Mouse (Mus musculus) adrenal gland, postnatal 0 days (tissue): ENCODE data around the gene Pagr1a. TPM values are rescaled to one million over a fixed set of nuclear protein-coding genes. Genes with fewer than 3 reads are reported as not detected.

ENCODE experiments used
- microRNA-seq: library from miRNA; unstranded; fragments of <30 nt; microRNA quantifications from one replicate; pipeline ENCODE4, GENCODE M21; 2016; ENCODE audit warnings: borderline replicate concordance; ENCODE audit not compliant: insufficient number of aligned reads
- polyA plus RNA-seq: library from polyadenylated mRNA; unstranded; fragments of >200 nt; fragmentation: Nextera tagmentation; extraction: Ambion mirVana; gene quantifications from 2 replicates; pipeline ENCODE4 v1.2.1, GENCODE M21; 2015

Pagr1a gene
- 34.5 and 46.8 TPM in 2 replicates for polyA plus RNA-seq

GRCm38 (mm10) chr7:127016971-127017949 is at the start of gene Pagr1a:
Pagr1a (minus strand) TSS chr7:127017352.

GRCm38 (mm10) chr7:127041851-127042672 is 24.9 kb upstream of the Pagr1a start, which contains the start of gene Kif22:
Kif22 (minus strand) TSS chr7:127042471.

DNA sequence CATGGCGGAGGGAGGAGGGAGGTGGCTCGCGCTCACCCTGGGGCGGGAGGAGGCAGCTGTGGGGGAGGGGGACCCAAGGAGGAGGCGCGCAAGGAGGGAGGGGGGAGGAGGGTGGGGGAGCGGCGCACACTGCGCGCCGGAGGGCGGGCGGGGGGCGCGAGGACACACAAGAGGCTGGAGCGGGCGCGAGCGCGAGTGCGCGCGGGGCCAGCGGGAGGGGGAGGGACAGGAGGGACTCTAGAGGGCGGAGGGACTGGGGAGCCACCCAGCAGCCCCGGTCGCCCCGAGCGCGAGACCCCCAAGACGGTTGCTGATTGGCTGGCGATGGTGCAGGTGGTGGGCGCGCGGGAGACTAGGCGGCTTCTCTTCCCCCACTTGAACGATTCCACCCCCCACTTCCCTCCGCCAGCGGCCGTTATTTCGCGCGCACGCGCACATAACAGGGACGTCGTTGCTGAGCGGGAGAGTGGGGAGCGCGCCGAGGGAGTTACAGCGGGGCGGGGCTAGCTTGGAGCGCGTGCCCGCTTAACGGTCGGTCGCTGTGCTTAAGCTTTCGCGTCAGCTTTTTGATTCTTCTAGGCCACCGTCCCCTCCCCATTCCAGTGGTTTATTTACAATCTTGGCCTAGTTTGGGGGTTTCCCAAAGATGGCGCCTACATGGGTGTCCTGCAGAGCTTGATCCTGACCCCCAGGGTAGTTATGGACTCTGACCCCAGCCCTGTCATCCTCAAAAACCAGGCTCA is 10.0 kb upstream of the Pagr1a start, which contains the start of gene Maz:
Gene Maz, minus strand, starts transcription at position 54 of the 743 bp plus-strand sequence.

DNA sequence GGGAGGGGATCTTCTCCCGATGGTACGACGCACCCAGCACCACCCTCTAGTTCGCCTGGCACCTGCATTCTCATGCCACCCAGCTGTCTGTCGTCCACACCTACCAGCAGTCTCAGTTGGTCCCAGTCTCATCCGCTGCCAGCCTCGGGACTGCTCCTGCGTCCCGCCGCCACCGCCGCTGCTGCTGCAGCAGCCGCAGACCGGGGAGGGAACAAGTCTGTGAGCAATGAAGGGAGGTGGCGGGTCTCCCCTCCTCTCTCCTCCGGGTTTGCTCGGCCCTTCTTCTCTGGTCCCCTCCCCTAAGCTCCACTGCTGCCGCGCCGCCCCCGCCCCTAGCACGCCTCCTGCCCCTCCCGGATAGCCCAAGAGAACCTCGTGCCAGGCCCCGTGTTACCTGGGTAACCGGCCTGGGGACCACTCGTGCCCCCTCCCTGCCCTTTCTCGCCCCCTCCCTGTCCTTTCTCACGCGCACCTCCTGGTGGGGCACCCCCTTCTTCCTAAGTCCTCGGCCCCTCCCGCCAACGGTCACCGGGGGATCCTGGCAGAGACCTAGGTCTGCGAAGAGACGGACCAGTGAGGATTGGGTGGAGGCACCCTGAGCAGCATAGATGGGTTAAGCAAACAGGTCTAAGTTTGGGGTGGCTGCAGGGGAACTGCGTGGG is 3.9 kb upstream of the Pagr1a start, which contains the start of the genes Gm42742 and Prrt2:
Gene Gm42742, minus strand, starts transcription at position 197 of the 662 bp plus-strand sequence.
Gene Prrt2, minus strand, starts transcription at position 311 of the 662 bp plus-strand sequence.

DNA sequence TGATC is 869 bp downstream of the Pagr1a start, which contains the start of gene Pagr1b:
Gene Pagr1b, minus strand, starts transcription at position 4 of the 5 bp plus-strand sequence.

GRCm38 (mm10) chr7:127014320-127014719 is 2.8 kb downstream of the Pagr1a start, which contains the start of gene Mvp:
Mvp (minus strand) TSS chr7:127014621.

DNA sequence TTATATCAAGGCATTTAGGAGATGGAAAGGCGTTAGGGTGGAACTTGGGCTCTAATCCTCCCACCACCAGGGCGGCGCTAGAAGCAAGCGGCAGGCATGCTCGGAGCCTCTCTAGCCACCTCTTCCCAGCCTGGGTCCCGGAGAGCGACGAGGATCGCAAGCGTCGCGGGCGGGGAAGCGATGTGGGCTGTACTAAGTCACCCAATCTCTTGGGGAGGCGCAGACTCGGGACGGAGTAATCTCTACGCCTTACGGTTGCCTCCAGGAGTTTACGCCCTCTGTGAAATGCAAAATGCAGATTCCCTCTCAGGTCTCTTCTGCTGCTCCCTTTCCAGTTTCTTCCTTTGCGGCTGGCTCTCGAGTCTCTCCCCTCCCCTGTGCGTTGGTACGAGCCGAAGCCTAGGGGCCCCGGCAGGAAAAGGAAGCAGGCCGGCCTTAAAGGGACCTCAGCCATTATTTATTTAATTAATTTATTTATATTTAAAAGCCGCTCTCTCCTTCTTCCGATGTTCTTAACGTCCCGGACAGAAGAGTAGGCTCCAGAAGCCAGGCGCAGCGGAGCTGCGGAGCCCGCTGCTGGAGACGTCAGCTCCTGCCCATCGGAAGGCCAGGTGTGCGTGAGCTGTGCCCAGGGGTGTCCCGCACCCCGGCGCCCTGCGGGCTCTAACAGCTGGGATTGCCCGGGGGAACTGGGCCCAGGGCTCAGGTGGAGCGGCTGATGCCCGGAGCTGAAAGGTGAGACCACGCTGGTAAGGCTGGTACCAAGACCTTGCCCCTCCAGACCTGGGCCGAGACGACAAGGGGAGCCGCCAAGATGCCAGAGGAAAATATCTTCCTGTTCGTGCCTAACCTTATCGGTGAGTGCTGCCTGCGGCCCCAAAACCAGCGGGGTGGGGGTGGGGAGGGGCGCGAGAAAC is 40.9 kb downstream of the Pagr1a start, which contains the start of gene Cdiptos:
Gene Cdiptos, minus strand, starts transcription at position 149 of the 917 bp plus-strand sequence.

DNA sequence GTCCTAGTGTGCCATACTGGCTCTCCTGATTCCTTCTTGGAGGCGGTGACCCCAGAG is 41.4 kb downstream of the Pagr1a start, which contains the start of gene Cdipt:
Gene Cdipt, plus strand, starts transcription at position 22 of the 57 bp plus-strand sequence.

Small RNAs within 50 kb of the gene (microRNA-seq; reads per million reads assigned to microRNA genes)
- not detected for gene Gm44343

Other genes starting within 250 kb of the Pagr1a start
- 268 and 297 TPM in 2 replicates for gene Ypel3, start 240.4 kb downstream of the Pagr1a start, polyA plus RNA-seq
- 0.07 and 0.25 TPM in 2 replicates for gene Tbx6, start 235.9 kb downstream of the Pagr1a start, polyA plus RNA-seq
- 149 and 172 TPM in 2 replicates for gene Ppp4c, start 224.9 kb downstream of the Pagr1a start, polyA plus RNA-seq
- 3.6 and 8.0 TPM in 2 replicates for gene Fam57b, start 219.7 kb downstream of the Pagr1a start, polyA plus RNA-seq
- gene 4930451I11Rik, start 185.7 kb downstream of the Pagr1a start, polyA plus RNA-seq, result not detected in 2 replicates
- 1.7 and 6.6 TPM in 2 replicates for gene Doc2a, start 169.9 kb downstream of the Pagr1a start, polyA plus RNA-seq
- 7.6 and 11.4 TPM in 2 replicates for gene Hirip3, start 155.4 kb downstream of the Pagr1a start, polyA plus RNA-seq
- 49.7 and 55.2 TPM in 2 replicates for gene Ino80e, start 155.0 kb downstream of the Pagr1a start, polyA plus RNA-seq
- gene Taok2, start 132.6 kb downstream of the Pagr1a start, polyA plus RNA-seq, result 17.9 and 23.1 TPM in 2 replicates
- 50.5 and 58.1 TPM in 2 replicates for gene Tmem219, start 94.4 kb downstream of the Pagr1a start, polyA plus RNA-seq
- gene Kctd13, start 88.5 kb downstream of the Pagr1a start, polyA plus RNA-seq, result 21.4 and 26.4 TPM in 2 replicates
- gene Asphd1, start 67.8 kb downstream of the Pagr1a start, polyA plus RNA-seq, result 1.0 and 1.3 TPM in 2 replicates
- 35.6 and 92.1 TPM in 2 replicates for gene Sez6l2, start 66.8 kb downstream of the Pagr1a start, polyA plus RNA-seq
- gene Cdipt, start 41.4 kb downstream of the Pagr1a start, polyA plus RNA-seq, result 79.0 and 102 TPM in 2 replicates
- gene Cdiptos, start 41.3 kb downstream of the Pagr1a start, polyA plus RNA-seq, result 3.6 and 5.2 TPM in 2 replicates
- 30.4 and 57.1 TPM in 2 replicates for gene Mvp, start 2.7 kb downstream of the Pagr1a start, polyA plus RNA-seq
- gene Pagr1b, start 868 bp downstream of the Pagr1a start, polyA plus RNA-seq, result 1.8 TPM in 1 of 2 replicates, not detected in the other
- gene Gm42742, start 3.7 kb upstream of the Pagr1a start, polyA plus RNA-seq, result 10.0 and 38.2 TPM in 2 replicates
- 6.6 and 10.5 TPM in 2 replicates for gene Prrt2, start 3.9 kb upstream of the Pagr1a start, polyA plus RNA-seq
- gene Maz, start 9.7 kb upstream of the Pagr1a start, polyA plus RNA-seq, result 53.4 and 57.6 TPM in 2 replicates
- 23.5 and 31.1 TPM in 2 replicates for gene Kif22, start 25.1 kb upstream of the Pagr1a start, polyA plus RNA-seq
- 0.47 TPM in 1 of 2 replicates, not detected in the other for gene Zg16, start 70.0 kb upstream of the Pagr1a start, polyA plus RNA-seq
- gene AI467606, start 74.0 kb upstream of the Pagr1a start, polyA plus RNA-seq, result 2.1 and 2.7 TPM in 2 replicates
- 6.9 and 12.9 TPM in 2 replicates for gene Qprt, start 104.9 kb upstream of the Pagr1a start, polyA plus RNA-seq
- gene Spn, start 120.5 kb upstream of the Pagr1a start, polyA plus RNA-seq, result 1.4 and 1.5 TPM in 2 replicates
- 25.2 and 32.9 TPM in 2 replicates for gene Cd2bp2, start 178.7 kb upstream of the Pagr1a start, polyA plus RNA-seq
- gene Tbc1d10b, start 191.1 kb upstream of the Pagr1a start, polyA plus RNA-seq, result 14.5 and 15.3 TPM in 2 replicates
- 24.7 and 81.2 TPM in 2 replicates for gene Mylpf, start 191.5 kb upstream of the Pagr1a start, polyA plus RNA-seq
- gene Zfp553, start 215.7 kb upstream of the Pagr1a start, polyA plus RNA-seq, result 10.4 and 16.9 TPM in 2 replicates
- 13.9 and 21.8 TPM in 2 replicates for gene Sept1, start 215.8 kb upstream of the Pagr1a start, polyA plus RNA-seq
- 58.3 and 67.4 TPM in 2 replicates for gene Zfp771, start 226.9 kb upstream of the Pagr1a start, polyA plus RNA-seq
- gene Dctpp1, start 243.4 kb upstream of the Pagr1a start, polyA plus RNA-seq, result 126 and 177 TPM in 2 replicates